Mouse (Mus musculus) c-Kit-positive CD71-positive TER-119-positive erythroid progenitor cells, embryonic 14.5 days (primary cell): ENCODE data around the gene Ttll4.

ENCODE experiments used
- DNase-seq: peaks from one replicate; pipeline ENCODE4 v3.0.0-alpha.2; 2013; ENCODE audit warnings: low spot score

Ttll4 gene

DNA sequence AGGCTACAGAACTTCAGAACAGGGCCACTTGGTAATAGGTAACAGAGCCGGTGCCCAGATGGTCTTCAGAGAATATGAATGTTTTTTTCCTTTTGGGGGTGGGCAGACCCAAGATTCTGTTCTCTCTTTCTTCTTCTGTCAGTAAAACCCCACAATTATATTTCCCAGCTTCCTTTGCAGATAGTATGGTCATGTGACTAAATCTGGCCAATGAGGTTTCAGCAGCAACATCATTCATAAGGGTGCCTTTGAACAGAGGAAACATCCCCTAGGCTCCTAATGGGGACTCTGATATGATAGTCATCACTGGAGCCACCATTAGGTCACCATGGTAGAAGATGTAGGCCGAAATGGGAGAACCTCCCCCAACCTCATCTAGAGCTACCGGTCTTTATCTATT lies 91.3 kb downstream of the Ttll4 start:
- DNase-seq, result no peak
